Mouse (Mus musculus): ENCODE measurements around the gene Ralgps1.

DNA sequence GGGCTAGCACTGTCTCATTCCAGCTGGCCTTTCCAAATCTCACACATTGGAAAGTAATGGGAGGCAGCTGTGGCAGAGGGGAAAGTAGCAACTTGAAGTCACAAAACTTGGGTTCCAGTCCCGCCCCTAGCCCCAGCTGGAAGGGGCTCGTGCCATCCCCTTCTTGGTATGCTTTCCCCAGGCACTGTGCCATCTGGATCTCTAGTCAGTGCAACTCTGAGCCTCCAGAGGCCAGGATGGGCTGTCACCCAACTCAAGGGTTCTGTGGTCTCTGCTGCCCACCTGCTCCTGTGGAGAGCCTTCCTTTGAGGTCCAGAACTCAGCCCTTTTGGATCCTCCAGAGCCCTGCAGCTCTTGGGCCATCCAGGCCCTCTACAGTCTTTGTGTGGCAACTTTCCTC lies 209.2 kb downstream of the Ralgps1 start:
- TF ChIP-seq CTCF (IDR thresholded peaks at IDR 0.05; ENCODE audit: insufficient read depth, low read depth, low read length) (no peak), POLR2A (IDR thresholded peaks at IDR 0.05; ENCODE audit: insufficient read depth, low read depth, low read length) (no peak)
